Mouse (Mus musculus): ENCODE data around the gene Grcc10. TPM values are rescaled to one million over a fixed set of nuclear protein-coding genes. Genes with fewer than 3 reads are reported as not detected.

Gene Grcc10
- polyA plus RNA-seq, 1 experiment from 2014 or later: 301 TPM

DNA sequence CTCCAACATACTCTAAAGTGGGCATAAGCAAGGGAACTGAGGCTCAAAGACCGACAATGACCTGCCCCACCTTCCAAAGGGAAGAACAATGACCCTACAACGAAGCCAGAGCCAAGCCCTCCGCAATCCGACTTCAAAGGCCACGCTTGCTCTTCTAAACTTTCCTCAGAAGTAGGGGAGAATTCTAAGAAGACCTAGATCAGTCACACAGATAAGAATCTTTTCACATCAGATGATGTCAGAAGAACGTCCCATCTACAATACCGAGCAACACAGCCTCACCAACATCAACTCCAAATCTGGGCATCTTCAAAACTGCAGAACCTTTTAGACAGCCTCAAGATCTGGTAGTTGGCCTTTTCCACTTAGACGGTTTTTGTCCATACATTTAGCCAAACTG is 9.2 kb upstream of the Grcc10 start:
- Histone ChIP-seq H3K27me3 (ENCODE audit: insufficient read depth, poor library complexity, severe bottlenecking) (no peaks in the 10 kb centered on the region), H3K36me3 (peaks cover 30% of the 10 kb centered on the region), H3K4me1 (peaks cover 31% of the 10 kb centered on the region), H3K27ac (no peak overlapping the region), H3K9me3 (no peaks in the 10 kb centered on the region), H3K4me3 (no peak overlapping the region)
- no peak for DNase-seq (ENCODE audit: low spot score)
- 83% methylated on average over 8 of the region's 8 CpGs for WGBS

DNA sequence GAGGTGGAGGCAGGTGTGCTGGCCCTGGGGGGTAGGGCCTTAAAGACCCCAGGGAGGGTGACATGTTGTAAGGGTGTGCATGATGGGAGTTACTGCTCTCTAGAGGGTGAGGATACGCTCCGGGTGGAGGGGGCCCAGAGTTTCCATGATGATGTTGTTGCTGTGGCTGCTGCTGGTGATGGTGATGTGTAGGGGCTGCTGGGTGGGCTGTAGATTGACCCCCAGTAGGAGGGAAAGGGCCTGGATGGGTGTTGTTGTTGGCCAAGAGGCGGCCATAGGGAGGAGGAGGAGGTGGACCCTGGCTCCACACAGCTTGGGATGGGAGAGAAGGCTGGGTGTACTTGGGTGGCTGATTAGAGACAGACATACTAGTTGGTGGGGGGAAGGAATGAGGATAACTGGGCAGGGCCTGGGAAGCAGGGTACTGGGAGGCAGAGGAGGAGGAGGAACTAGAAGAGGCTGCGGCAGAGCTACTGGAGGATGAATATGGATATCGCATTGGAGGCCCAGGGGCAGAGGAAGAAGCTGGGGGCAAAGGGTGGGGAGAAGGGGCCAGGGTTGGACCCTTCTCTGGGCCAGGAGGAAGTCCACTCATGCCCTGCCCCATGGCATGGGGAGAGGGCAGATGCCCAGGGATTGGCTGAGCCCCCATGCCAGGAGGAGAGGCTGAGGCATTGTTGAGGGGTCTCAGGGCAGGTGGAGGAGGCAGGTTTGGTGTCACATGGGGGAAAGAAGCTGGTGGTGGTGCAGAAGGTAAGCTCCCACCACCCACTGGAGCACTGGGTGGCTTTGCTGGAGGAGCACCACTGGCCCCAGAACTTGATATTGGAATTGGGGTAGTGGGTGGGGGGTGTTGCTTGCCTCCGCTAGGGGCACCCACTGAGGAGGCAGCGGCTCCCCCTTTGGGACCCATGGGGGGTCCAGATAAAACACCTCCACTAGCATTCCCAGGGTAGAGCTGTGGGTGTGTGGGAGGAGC is 5.8 kb upstream of the Grcc10 start:
- peak overlapping the region; percentile 5; the same call in 1 of the 2 replicates for H3K27ac ChIP-seq
- H3K9me3 ChIP-seq: no peaks in the 10 kb centered on the region
- 89% methylated on average over 7 of the region's 7 CpGs for WGBS

DNA sequence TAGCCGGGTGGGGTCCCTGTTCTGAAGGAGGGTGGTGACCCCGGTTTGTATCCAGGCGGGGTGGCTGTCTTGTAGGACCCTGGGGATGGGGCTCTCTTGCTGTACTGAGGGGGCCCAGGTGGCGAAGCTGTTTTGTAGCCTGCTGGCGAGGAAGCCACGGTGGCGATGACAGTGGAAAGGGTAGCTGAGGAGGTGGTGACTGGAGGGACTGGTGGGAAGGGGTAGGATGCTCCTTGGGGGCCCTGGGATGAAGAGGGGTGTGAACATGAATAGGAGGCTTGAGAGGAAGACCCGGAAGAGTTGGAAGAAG is 5.1 kb upstream of the Grcc10 start:
- 21% methylated on average over 8 of the region's 8 CpGs for WGBS
- Histone ChIP-seq H3K9me3 (no peaks in the 10 kb centered on the region), H3K4me1 (peaks cover 29% of the 10 kb centered on the region), H3K27ac (peak overlapping the region; percentile 95), H3K27me3 (ENCODE audit: insufficient read depth, poor library complexity, severe bottlenecking) (no peaks in the 10 kb centered on the region), H3K36me3 (peaks cover 52% of the 10 kb centered on the region), H3K4me3 (peak overlapping the region; percentile 75)
- DNase-seq (ENCODE audit: low spot score): no peak

More for the DNA sequence above, 5.8 kb upstream of the Grcc10 start:
- peaks cover 24% of the 10 kb centered on the region for H3K4me1 ChIP-seq
- no peak for DNase-seq (ENCODE audit: low spot score)
- no peaks in the 10 kb centered on the region for H3K27me3 ChIP-seq (ENCODE audit: insufficient read depth, poor library complexity, severe bottlenecking)
- H3K36me3 ChIP-seq: peaks cover 52% of the 10 kb centered on the region
- H3K4me3 ChIP-seq: peak overlapping the region; percentile 75; the same call in 1 of the 2 replicates

DNA sequence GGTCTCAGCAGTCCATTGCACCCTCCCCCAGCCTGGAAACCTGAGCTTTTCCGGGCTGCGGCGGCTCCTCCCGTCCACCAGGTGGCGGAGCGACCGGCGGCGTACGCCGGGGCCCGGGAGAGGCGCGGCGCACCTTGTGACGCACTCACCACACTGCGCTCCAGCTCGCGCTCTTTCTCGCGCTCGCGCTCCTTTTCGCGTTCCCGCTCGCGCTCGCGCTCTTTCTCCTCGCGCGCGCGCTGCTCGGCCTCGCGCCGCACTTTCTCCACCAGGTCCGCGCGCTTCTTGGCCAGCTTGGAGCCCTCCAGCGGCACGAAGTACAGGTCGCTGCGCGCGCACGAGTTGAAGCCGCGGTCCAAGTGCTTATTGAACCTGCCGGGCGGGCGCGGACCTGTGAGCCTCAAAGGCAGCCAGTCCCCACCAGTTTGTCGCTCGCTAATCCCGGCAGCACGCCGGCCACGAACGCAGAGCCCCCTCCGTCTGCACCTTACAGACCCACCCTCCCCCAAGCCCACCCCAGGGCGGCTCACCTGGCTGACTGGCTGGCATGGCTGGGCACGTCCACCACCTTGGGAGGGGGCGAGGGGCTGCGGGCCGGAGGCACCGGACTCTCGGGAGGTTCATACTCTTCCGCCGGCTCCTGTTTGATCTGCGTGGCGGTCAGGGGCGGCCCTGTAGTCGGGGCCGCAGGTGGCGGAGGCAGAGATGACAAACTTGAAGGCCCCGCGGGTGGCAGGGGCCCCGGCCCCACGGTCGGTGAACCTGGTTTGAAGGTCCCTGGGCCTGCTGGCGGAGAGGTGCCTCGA is 4.5 kb upstream of the Grcc10 start:
- H3K4me1 ChIP-seq: peaks cover 29% of the 10 kb centered on the region
- WGBS: under 1% methylated on average over 84 of the region's 85 CpGs
- no peaks in the 10 kb centered on the region for H3K9me3 ChIP-seq
- peaks cover 52% of the 10 kb centered on the region for H3K36me3 ChIP-seq
- H3K4me3 ChIP-seq: peak overlapping the region; percentile 75
- H3K27me3 ChIP-seq (ENCODE audit: insufficient read depth, poor library complexity, severe bottlenecking): no peaks in the 10 kb centered on the region
- H3K27ac ChIP-seq: peak overlapping the region; percentile 95
- peak; percentile 96 for DNase-seq (ENCODE audit: low spot score)

DNA sequence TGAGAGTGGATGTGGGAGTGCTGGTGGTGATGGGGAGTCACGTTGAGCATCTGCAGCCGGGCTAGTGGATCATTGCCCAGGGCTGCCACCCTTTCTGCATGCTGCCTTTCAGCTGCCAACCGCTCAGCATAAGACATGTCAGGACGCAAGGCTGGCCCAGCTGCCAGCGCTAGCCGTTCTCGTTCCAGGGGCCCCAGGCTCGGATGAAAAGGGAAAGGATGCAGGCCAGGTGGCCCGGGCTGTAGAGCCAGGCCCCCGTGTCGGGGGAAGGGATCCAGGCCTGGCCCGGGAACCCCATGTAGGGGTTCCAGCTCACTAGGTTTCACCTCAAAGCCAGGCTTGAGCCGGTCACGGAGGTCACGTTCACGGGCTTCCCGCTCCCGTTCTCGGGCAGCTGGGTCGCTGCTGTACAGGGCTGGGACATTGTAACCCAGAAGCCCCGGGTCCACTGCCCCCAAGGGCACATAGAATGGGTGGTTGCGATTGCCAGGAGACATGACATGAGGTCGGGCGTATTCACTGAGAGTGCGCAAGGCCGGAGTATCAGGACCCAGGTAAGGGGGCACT is 3.7 kb upstream of the Grcc10 start:
- Histone ChIP-seq H3K36me3 (peaks cover 51% of the 10 kb centered on the region), H3K27ac (peak overlapping the region; percentile 95), H3K4me3 (peak overlapping the region; percentile 75), H3K9me3 (no peaks in the 10 kb centered on the region), H3K4me1 (peaks cover 32% of the 10 kb centered on the region), H3K27me3 (ENCODE audit: insufficient read depth, poor library complexity, severe bottlenecking) (no peaks in the 10 kb centered on the region)
- DNase-seq (ENCODE audit: low spot score): no peak
- 69% methylated on average over 26 of the region's 26 CpGs for WGBS

DNA sequence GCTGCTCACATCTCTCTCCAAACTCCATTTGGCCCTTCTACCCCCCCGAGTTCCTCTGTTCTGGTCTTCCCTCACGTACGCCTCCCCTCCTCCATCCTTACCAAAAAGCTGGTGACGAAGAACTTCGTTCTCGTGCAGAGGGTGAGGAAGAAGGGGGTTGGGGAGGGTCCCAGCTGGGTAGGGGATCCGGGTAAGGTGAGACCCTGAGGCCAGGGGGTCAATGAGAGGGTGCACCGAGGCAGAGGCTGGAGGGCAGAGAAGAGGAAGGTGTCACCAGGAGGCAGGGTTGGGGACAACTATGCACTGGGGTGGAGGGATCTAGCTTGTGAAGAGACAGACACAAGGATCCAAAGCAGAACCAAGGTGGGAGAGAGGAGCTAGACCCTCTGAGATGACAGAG is 2.5 kb upstream of the Grcc10 start:
- 86% methylated on average over 8 of the region's 8 CpGs for WGBS
- no peak for DNase-seq (ENCODE audit: low spot score)
- H3K27me3 ChIP-seq (ENCODE audit: insufficient read depth, poor library complexity, severe bottlenecking): no peaks in the 10 kb centered on the region
- no peak overlapping the region for H3K4me3 ChIP-seq
- peaks cover 40% of the 10 kb centered on the region for H3K36me3 ChIP-seq
- peaks cover 43% of the 10 kb centered on the region for H3K4me1 ChIP-seq
- H3K9me3 ChIP-seq: no peaks in the 10 kb centered on the region
- no peak overlapping the region for H3K27ac ChIP-seq

DNA sequence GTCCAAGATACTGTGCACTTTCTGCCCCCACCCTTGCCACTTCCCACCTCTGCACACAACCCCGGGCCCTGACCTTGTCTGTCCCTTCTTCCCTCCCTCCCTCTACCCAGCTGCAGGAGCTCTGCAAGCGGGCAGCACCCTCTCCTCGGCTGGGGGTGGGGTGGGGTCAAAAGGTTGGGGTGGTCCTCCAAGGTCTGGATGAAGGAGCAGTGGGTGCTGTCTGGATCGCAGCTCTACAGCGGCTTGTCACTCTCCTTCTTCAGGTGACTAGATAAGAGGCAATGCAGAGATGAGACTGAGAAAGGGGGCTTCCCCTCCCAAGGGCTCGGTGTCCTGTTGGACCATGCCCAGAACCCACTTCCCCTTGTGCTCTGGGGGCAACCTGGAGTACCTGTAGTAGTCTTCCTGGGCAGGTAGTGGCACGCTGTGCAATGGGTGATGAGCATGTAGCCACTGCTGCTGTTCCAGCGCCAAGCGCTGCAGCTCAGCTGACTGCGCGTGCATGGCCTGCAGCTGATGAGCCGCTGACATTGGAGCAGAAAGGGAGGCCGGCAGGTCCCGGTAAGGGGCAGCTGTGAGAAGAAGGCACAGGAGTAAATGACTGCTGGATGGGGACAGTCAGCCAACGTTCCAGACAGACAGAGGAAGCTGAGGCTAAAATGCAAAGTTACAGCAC is 1.8 kb upstream of the Grcc10 start:
- WGBS: 89% methylated on average over 15 of the region's 15 CpGs
- no peak for DNase-seq (ENCODE audit: low spot score)
- Histone ChIP-seq H3K4me1 (peaks cover 50% of the 10 kb centered on the region), H3K9me3 (no peaks in the 10 kb centered on the region), H3K27ac (no peak overlapping the region), H3K27me3 (ENCODE audit: insufficient read depth, poor library complexity, severe bottlenecking) (no peaks in the 10 kb centered on the region), H3K36me3 (peaks cover 34% of the 10 kb centered on the region), H3K4me3 (no peak overlapping the region)

DNA sequence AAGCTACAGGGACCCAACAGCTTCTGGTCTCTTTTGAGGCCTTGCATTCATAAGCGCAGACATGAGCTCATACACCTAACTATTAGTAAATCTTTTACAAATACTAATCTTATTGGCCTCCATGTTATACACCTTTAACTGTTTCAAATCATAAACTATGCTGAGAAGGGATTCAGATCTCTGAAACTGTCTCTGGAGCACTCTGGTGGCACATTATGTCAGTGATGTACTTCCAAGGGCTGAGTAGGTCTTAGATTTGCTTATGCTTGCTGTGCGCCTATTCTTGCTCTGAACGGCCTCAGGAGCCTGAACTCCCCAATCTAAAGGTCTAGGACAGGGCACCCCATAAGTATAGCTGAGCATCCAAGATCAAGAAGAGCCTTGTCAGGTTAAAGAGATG is 668 bp upstream of the Grcc10 start:
- Histone ChIP-seq H3K36me3 (peaks cover 22% of the 10 kb centered on the region), H3K4me3 (peak overlapping the region; percentile 72), H3K9me3 (no peaks in the 10 kb centered on the region), H3K4me1 (peaks cover 48% of the 10 kb centered on the region), H3K27me3 (ENCODE audit: insufficient read depth, poor library complexity, severe bottlenecking) (no peaks in the 10 kb centered on the region), H3K27ac (peak overlapping the region; percentile 98)
- no peak for DNase-seq (ENCODE audit: low spot score)
- WGBS: 74% methylated on average over 3 of the region's 3 CpGs

DNA sequence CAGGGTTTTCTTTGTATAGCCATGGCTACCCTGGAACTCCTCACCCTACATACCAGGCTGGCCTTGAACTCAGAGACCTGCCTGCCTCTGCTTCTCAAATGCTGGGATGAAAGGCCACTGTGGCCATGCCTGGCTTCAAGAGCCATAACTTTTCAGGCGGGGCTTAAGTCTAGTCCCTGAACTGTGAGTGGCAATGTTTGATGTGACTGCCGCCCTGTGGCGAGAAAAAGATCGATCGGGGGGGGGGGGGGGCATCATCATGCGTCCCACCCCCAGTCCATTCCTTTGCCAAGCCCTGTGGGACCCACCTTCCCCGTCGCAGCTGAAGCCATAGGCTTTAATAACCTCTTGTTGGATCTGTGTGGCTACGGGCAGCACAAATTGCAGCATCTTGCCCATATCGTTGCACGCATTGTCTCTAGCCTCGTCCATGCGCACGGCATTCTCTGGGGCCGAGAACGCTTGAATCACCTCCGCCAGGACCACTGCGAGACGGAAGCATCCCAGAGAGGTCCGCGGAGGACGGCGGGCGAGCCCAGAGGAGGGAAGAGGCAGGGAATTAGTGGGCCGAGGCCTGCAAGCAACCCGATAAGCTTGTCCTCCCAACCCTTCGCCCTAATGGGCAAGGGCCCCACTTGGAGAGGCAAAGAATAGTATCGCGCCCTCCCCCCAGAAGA is 825 bp downstream of the Grcc10 start:
- H3K27ac ChIP-seq: peak overlapping the region; percentile 98
- no peaks in the 10 kb centered on the region for H3K27me3 ChIP-seq (ENCODE audit: insufficient read depth, poor library complexity, severe bottlenecking)
- peak overlapping the region; percentile 72 for H3K4me3 ChIP-seq
- H3K36me3 ChIP-seq: peaks cover 22% of the 10 kb centered on the region
- H3K4me1 ChIP-seq: peaks cover 36% of the 10 kb centered on the region
- no peaks in the 10 kb centered on the region for H3K9me3 ChIP-seq
- WGBS: 1% methylated on average over 29 of the region's 29 CpGs
- peak; percentile 87 for DNase-seq (ENCODE audit: low spot score)

DNA sequence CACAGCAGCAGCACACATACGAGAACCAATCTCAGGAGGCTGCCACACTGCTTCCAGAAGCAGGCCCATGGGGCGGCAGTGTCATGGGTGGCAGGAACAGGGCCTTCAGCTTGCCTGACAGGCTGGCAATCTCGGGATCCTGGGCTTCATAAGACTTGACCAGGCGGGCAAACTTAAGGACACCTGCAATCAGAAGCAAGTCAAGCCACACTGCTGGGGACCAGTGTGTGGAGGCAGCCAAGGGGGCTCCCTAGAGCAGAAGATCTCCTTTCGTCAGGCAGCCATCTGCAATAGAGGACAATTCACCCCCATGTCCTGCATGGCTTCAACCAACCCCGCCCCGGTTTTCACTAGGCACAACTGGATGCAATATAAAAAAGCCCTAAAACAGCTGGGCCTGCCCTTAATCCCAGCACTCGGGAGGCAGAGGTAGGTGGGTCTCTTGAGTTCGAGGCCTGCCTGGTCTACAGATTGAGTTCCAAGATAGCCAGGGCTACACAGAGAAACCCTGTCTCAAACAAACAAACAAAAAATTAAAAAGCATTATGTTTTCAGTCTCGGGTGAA is 1.9 kb downstream of the Grcc10 start:
- Histone ChIP-seq H3K27ac (peak overlapping the region; percentile 98; the same call in 1 of the 2 replicates), H3K4me3 (no peak overlapping the region)
- WGBS: 81% methylated on average over 10 of the region's 10 CpGs

DNA sequence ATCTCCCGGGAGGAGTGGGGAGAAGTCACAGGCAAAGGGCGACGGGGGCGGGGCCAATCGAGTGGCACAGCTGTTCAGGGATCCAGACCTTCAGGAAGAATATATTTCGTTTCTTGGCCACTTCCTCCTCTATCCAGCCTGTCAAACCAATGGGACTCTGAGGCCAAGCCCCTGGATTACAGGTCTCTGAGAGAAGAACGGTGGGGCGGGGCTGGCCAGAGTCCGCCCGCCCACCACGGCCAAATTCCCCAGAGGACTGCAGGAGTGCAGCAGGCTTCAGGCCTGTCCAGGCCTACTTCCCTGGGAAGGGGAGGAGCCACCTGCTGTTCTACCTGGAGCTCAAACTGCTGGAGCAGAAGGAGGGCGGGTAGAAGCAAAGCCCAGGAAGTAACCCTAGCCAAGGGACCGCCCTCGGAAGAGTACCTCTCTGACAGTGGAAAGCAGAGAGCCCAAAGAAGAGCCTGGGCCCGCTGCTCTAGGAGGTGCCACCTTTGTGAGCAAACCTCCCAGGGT is 2.6 kb downstream of the Grcc10 start, which contains the start of gene Ptpn6:
Gene Ptpn6, minus strand, starts transcription at position 204 of the 513 bp plus-strand sequence.
- Histone ChIP-seq H3K4me3 (peak within 1 kb of the TSS; percentile 29), H3K27ac (0 out of 2 replicates have a peak within 1 kb of the TSS, but pooled peaks have one; percentile 31), H3K4me1 (peaks cover 28% of the 10 kb centered on the region), H3K9me3 (no peaks in the 10 kb centered on the region), H3K27me3 (ENCODE audit: insufficient read depth, poor library complexity, severe bottlenecking) (no peaks in the 10 kb centered on the region), H3K36me3 (peaks cover 9% of the 10 kb centered on the region)
- no peak for DNase-seq (ENCODE audit: low spot score)
- 25% methylated on average over 15 of the region's 15 CpGs for WGBS

More for the DNA sequence above, 1.9 kb downstream of the Grcc10 start:
- no peak for DNase-seq (ENCODE audit: low spot score)
- Histone ChIP-seq H3K9me3 (no peaks in the 10 kb centered on the region), H3K4me1 (peaks cover 28% of the 10 kb centered on the region), H3K27me3 (ENCODE audit: insufficient read depth, poor library complexity, severe bottlenecking) (no peaks in the 10 kb centered on the region), H3K36me3 (peaks cover 14% of the 10 kb centered on the region)

All from heart, embryonic 10.5 days (tissue).